Mouse (Mus musculus): ENCODE data around the gene Dbn1. TPM values are rescaled to one million over a fixed set of nuclear protein-coding genes. Genes with fewer than 3 reads are reported as not detected.

Dbn1 gene
- 231 and 252 TPM in 2 replicates for polyA plus RNA-seq (2014; fragmentation: Nextera tagmentation; extraction: Ambion mirVana)

GRCm38 (mm10) chr13:55487578-55488498 lies at the start of gene Dbn1:
Gene Dbn1, minus strand, starts transcription at chr13:55488111.
- H3K4me1 ChIP-seq (ENCODE audit: control insufficient read depth, insufficient read depth, low read length): peaks cover 16% of the 10 kb centered on the region

GRCm38 (mm10) chr13:55536194-55537175 lies 48.6 kb upstream of the Dbn1 start, which contains the start of gene Ddx41:
Gene Ddx41, minus strand, starts transcription at chr13:55536658.
- ATAC-seq (replicated peaks; ENCODE audit: insufficient number of reproducible peaks, low FRiP score, low TSS enrichment, low read depth): peak; percentile 96

More at GRCm38 (mm10) chr13:55487578-55488498, at the start of gene Dbn1:
- ATAC-seq (replicated peaks; ENCODE audit: insufficient number of reproducible peaks, low FRiP score, low TSS enrichment, low read depth): peak; percentile 76
- Histone ChIP-seq H3K4me3 (ENCODE audit: low read depth, low read length) (peak within 1 kb of the TSS; percentile 95), H3K9ac (replicated peaks; ENCODE audit: low read length) (peak within 1 kb of the TSS; percentile 100), H3K36me3 (replicated peaks; ENCODE audit: control insufficient read depth, insufficient read depth, low read depth, low read length) (no peaks in the 10 kb centered on the region), H3K27ac (replicated peaks; ENCODE audit: low read depth, low read length) (peak within 1 kb of the TSS; percentile 95), H3K27me3 (ENCODE audit: control insufficient read depth, insufficient read depth, low read length) (no peaks in the 10 kb centered on the region), H3K4me2 (ENCODE audit: low read depth, low read length) (peak within 1 kb of the TSS; percentile 61), H3K9me3 (replicated peaks; ENCODE audit: control insufficient read depth, low read length) (no peaks in the 10 kb centered on the region)
- WGBS: under 1% methylated on average over 54 of the region's 83 CpGs
- DNase-seq (ENCODE audit: low spot score): peak; percentile 85

DNA sequence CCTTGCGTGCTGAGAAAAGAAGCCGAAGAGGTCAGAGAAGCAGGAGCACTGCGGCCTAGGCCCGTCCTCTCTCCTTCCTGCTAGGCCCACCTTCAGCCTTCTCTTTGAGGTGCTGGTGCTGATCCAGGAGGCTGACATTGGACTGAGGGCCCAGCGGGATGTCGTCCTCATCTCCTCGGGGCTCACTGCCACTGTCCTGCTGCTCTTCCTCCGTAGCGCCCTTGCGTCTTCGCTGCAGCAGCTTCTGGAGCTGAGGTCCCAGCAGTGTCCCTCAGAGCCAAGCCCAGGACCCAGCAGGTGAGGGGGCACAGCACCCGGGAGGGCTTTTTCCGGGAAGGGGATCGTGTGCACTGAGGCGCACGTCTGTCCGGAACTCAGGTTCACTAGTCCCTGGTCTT lies 47.9 kb upstream of the Dbn1 start:
- 0 out of 2 replicates have a peak, but pooled peaks have one; percentile 2 for ATAC-seq (replicated peaks; ENCODE audit: insufficient number of reproducible peaks, low FRiP score, low TSS enrichment, low read depth)
- peaks cover 16% of the 10 kb centered on the region for H3K36me3 ChIP-seq (replicated peaks; ENCODE audit: control insufficient read depth, insufficient read depth, low read depth, low read length)
- DNase-seq (ENCODE audit: low spot score): no peak
- H3K9me3 ChIP-seq (replicated peaks; ENCODE audit: control insufficient read depth, low read length): no peaks in the 10 kb centered on the region
- WGBS: 17% methylated on average over 17 of the region's 17 CpGs
- no peaks in the 10 kb centered on the region for H3K27me3 ChIP-seq (ENCODE audit: control insufficient read depth, insufficient read depth, low read length)
- H3K4me2 ChIP-seq (ENCODE audit: low read depth, low read length): peak overlapping the region; percentile 90
- H3K4me1 ChIP-seq (ENCODE audit: control insufficient read depth, insufficient read depth, low read length): no peaks in the 10 kb centered on the region
- H3K4me3 ChIP-seq (ENCODE audit: low read depth, low read length): peak overlapping the region; percentile 87
- H3K9ac ChIP-seq (replicated peaks; ENCODE audit: low read length): peak overlapping the region; percentile 73
- H3K27ac ChIP-seq (replicated peaks; ENCODE audit: low read depth, low read length): peak overlapping the region; percentile 67

More at GRCm38 (mm10) chr13:55536194-55537175, 48.6 kb upstream of the Dbn1 start, which contains the start of gene Ddx41:
- peaks cover 13% of the 10 kb centered on the region for H3K36me3 ChIP-seq (replicated peaks; ENCODE audit: control insufficient read depth, insufficient read depth, low read depth, low read length)
- H3K27ac ChIP-seq (replicated peaks; ENCODE audit: low read depth, low read length): peak within 1 kb of the TSS; percentile 67
- H3K9ac ChIP-seq (replicated peaks; ENCODE audit: low read length): peak within 1 kb of the TSS; percentile 73
- H3K4me3 ChIP-seq (ENCODE audit: low read depth, low read length): peak within 1 kb of the TSS; percentile 87
- 1% methylated on average over 70 of the region's 70 CpGs for WGBS
- no peaks in the 10 kb centered on the region for H3K9me3 ChIP-seq (replicated peaks; ENCODE audit: control insufficient read depth, low read length)
- H3K27me3 ChIP-seq (ENCODE audit: control insufficient read depth, insufficient read depth, low read length): no peaks in the 10 kb centered on the region
- no peaks in the 10 kb centered on the region for H3K4me1 ChIP-seq (ENCODE audit: control insufficient read depth, insufficient read depth, low read length)
- DNase-seq (ENCODE audit: low spot score): peak; percentile 99
- H3K4me2 ChIP-seq (ENCODE audit: low read depth, low read length): peak within 1 kb of the TSS; percentile 90

DNA sequence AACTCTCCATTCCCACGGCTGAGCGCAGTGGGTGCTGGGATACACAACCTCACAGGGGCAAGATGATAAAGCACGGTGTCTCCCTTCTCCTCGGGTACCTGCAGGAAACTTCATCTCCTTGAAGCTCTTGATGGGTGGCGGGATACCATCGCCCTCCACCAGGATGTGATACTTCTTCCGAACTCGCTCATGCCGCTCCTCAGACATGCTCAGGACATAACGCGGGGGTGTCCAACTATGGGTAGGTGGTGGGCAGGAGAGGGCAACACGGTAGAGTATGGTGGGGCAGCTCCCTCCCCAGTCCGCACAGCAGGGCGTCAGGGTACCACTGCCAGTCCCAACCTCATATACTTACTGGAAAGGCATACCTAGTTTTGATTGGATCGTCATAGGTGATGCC lies 47.3 kb upstream of the Dbn1 start:
- Histone ChIP-seq H3K4me3 (ENCODE audit: low read depth, low read length) (peak overlapping the region; percentile 87), H3K27me3 (ENCODE audit: control insufficient read depth, insufficient read depth, low read length) (no peaks in the 10 kb centered on the region), H3K36me3 (replicated peaks; ENCODE audit: control insufficient read depth, insufficient read depth, low read depth, low read length) (peaks cover 20% of the 10 kb centered on the region), H3K9me3 (replicated peaks; ENCODE audit: control insufficient read depth, low read length) (no peaks in the 10 kb centered on the region), H3K4me2 (ENCODE audit: low read depth, low read length) (no peak overlapping the region), H3K27ac (replicated peaks; ENCODE audit: low read depth, low read length) (no peak overlapping the region), H3K4me1 (ENCODE audit: control insufficient read depth, insufficient read depth, low read length) (no peaks in the 10 kb centered on the region), H3K9ac (replicated peaks; ENCODE audit: low read length) (no peak overlapping the region)
- ATAC-seq (replicated peaks; ENCODE audit: insufficient number of reproducible peaks, low FRiP score, low TSS enrichment, low read depth) (no peak), DNase-seq (ENCODE audit: low spot score) (no peak)
- 92% methylated on average over 15 of the region's 15 CpGs for WGBS

DNA sequence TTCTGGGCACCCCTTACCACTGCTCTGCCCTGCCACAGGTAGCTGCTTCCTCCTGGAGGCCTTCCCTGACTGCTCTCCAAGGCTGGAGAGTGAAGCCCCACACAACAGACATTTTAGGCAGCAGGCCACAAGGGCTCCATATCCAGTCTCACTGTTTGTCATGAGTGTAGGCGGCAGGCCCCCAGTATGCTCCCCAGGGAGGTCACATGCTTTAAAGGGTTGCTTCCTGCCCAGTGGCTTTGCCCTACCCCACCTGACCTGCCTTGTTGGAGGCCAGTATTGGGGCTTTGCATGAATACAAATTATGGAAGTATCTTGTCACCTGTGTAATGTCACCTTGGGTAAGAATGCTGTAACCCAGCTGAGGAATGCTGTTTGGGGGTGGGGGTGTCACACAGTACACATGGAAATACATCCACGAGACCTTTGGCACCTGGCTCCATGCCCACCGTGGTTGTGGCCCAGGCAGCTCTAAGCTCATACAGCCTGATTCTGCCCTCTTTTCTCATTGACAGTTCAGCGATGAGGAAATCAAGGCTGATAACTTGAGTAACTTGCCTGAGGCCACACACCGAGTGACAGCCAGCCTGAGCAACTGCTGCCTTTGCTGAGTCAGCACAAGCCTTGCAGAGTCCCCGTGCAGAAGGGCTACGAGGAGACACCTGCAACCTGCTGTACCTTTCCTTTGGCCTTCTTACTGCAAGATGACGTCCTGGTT lies 41.4 kb upstream of the Dbn1 start, which contains the start of gene Dok3:
Dok3 (minus strand) TSS at position 99 of the 718 bp plus-strand sequence.
- no peaks in the 10 kb centered on the region for H3K9me3 ChIP-seq (replicated peaks; ENCODE audit: control insufficient read depth, low read length)
- peaks cover 19% of the 10 kb centered on the region for H3K36me3 ChIP-seq (replicated peaks; ENCODE audit: control insufficient read depth, insufficient read depth, low read depth, low read length)
- H3K27ac ChIP-seq (replicated peaks; ENCODE audit: low read depth, low read length): no peak within 1 kb of the TSS
- ATAC-seq (replicated peaks; ENCODE audit: insufficient number of reproducible peaks, low FRiP score, low TSS enrichment, low read depth): no peak
- H3K4me3 ChIP-seq (ENCODE audit: low read depth, low read length): no peak within 1 kb of the TSS
- no peak within 1 kb of the TSS for H3K9ac ChIP-seq (replicated peaks; ENCODE audit: low read length)
- H3K27me3 ChIP-seq (ENCODE audit: control insufficient read depth, insufficient read depth, low read length): no peaks in the 10 kb centered on the region
- 81% methylated on average over 8 of the region's 8 CpGs for WGBS
- no peak for DNase-seq (ENCODE audit: low spot score)
- H3K4me2 ChIP-seq (ENCODE audit: low read depth, low read length): no peak within 1 kb of the TSS
- no peaks in the 10 kb centered on the region for H3K4me1 ChIP-seq (ENCODE audit: control insufficient read depth, insufficient read depth, low read length)

DNA sequence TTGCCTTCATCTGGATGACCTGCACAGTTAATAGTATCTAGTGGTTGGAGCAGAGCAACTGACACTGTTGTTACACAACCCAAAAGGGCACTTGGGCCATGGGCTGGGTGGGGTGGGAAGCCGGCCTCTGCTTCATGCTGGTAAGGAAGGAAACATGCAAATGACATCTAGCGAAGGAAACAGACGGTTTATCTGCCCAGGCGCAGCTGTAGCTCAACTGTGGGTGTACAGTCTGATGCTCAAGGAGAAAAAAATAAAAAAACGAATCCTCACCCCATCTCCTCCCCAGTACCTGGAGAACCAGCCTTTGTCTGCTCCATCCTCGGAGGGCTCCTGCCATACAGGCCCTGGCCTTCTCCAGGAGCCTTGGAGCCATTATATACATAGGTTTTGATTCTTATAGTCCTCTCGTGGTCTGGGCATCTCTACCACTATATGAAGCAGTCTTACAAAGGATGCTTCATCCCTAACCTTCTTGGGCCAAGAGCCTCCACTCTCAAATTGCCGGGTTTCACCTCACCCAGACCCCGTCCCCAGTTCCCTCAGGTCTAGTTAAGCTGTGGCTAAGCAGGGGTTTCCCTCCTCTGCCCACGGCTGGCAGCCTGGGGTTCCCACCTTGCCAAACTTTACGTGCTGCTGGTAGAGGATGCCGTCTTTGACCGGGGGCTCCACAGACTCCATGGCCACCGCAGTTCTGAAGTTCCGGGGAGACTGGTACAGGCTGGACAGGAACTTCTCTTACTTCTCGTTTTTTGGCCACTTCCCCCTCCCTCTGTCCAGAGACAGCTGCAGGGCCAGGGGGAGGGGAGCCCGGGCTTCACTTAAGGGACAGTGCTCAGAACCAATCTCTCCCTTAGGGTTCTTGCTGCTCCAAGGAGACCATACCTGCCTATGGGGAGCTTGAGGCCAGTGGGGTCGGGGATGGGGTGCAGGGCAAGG lies 40.2 kb upstream of the Dbn1 start:
- peaks cover 4% of the 10 kb centered on the region; the same call in 1 of the 2 replicates for H3K4me1 ChIP-seq (ENCODE audit: control insufficient read depth, insufficient read depth, low read length)
- no peak for ATAC-seq (replicated peaks; ENCODE audit: insufficient number of reproducible peaks, low FRiP score, low TSS enrichment, low read depth)
- H3K4me2 ChIP-seq (ENCODE audit: low read depth, low read length): no peak overlapping the region
- H3K4me3 ChIP-seq (ENCODE audit: low read depth, low read length): no peak overlapping the region
- no peaks in the 10 kb centered on the region for H3K9me3 ChIP-seq (replicated peaks; ENCODE audit: control insufficient read depth, low read length)
- DNase-seq (ENCODE audit: low spot score): no peak
- WGBS: 79% methylated on average over 18 of the region's 18 CpGs
- H3K36me3 ChIP-seq (replicated peaks; ENCODE audit: control insufficient read depth, insufficient read depth, low read depth, low read length): peaks cover 19% of the 10 kb centered on the region
- no peak overlapping the region for H3K27ac ChIP-seq (replicated peaks; ENCODE audit: low read depth, low read length)
- no peak overlapping the region for H3K9ac ChIP-seq (replicated peaks; ENCODE audit: low read length)
- no peaks in the 10 kb centered on the region for H3K27me3 ChIP-seq (ENCODE audit: control insufficient read depth, insufficient read depth, low read length)

Measured in embryonic facial prominence, embryonic 11.5 days (tissue).